Mouse (Mus musculus) limb, embryonic 13.5 days (tissue): ENCODE measurements around the gene Rsad2. TPM values are rescaled to one million over a fixed set of nuclear protein-coding genes. Genes with fewer than 3 reads are reported as not detected.
A peak's percentile ranks its signal among the peaks of the same experiment; 100 is the strongest.

Experiments used
- microRNA-seq: library from miRNA; unstranded; fragments of <30 nt; microRNA quantifications from one replicate; pipeline ENCODE4, GENCODE M21; 2016
- polyA plus RNA-seq: library from polyadenylated mRNA; unstranded; fragments of >200 nt; fragmentation: Nextera tagmentation; extraction: Ambion mirVana; gene quantifications from 2 replicates; pipeline ENCODE4 v1.2.1, GENCODE M21; 2015

The Rsad2 gene
- polyA plus RNA-seq, 1 experiment from 2014 or later: 1.3 TPM

Small RNA genes within 50 kb of the gene (microRNA-seq; reads per million reads assigned to microRNA genes)
- gene Mir6538: 5.9 reads per million, percentile 20 among the genes with 10 or more reads in this experiment

Other genes starting within 250 kb of the Rsad2 start
- 49.9 and 60.6 TPM in 2 replicates for gene Rnf144a, start 41.2 kb downstream of the Rsad2 start, polyA plus RNA-seq
- 7.2 and 8.5 TPM in 2 replicates for gene Cmpk2, start 12.8 kb upstream of the Rsad2 start, polyA plus RNA-seq